Comparison of ENCODE assay signal across 22 mouse cellular contexts in genomic region chr16:45057922-45058321, GRCm38 (mm10). TPM values are rescaled to one million over a fixed set of nuclear protein-coding genes. Genes with fewer than 3 reads are reported as not detected.
DNase-seq lines count a peak whose midpoint lies in the region; ATAC-seq and TF ChIP-seq lines count a peak whose summit lies in the region.
"Had no signal": no experiment of that assay in that cellular context is flagged by ENCODE, and none has a peak within 500 bp of the region (broad histone marks: within the 10 kb centered on the region; RNA-seq: fewer than 3 reads in every experiment).

No protein-coding gene starts in this region.

- 0 out of 4 replicates have a peak overlapping the region, but pooled peaks of 1 of the 2 experiments have one; percentile 14 for H3K27ac ChIP-seq in heart, embryonic 14.5 days (replicated peaks in 1 of 2; ENCODE audit: control insufficient read depth in 1 of 2, insufficient read depth in 1 of 2, low read depth in 2 of 2, low read length in 2 of 2)
- H3K27ac ChIP-seq in intestine, embryonic 15.5 days, result 0 out of 2 replicates have a peak overlapping the region, but pooled peaks have one; percentile 27
- H3K27ac ChIP-seq in stomach, postnatal 0 days (replicated peaks), result peak overlapping the region; percentile 63
- H3K27ac ChIP-seq: embryonic facial prominence, embryonic 13.5 days; forebrain, embryonic 12.5 days; heart, adult 2 months; hindbrain, embryonic 15.5 days had no signal

- H3K27me3 ChIP-seq in heart, embryonic 14.5 days (ENCODE audit: control insufficient read depth, insufficient read depth, low read length), result no peaks in the 10 kb centered on the region
- H3K27me3 ChIP-seq in intestine, embryonic 15.5 days (replicated peaks), result no peaks in the 10 kb centered on the region
- no peaks in the 10 kb centered on the region for H3K27me3 ChIP-seq in stomach, postnatal 0 days (ENCODE audit: control insufficient read depth, insufficient read depth, low read length)
- H3K27me3 ChIP-seq: embryonic facial prominence, embryonic 13.5 days; forebrain, embryonic 12.5 days; heart, embryonic 12.5 days; hindbrain, embryonic 15.5 days; Patski had no signal

- peak overlapping the region; percentile 26; the same call in 1 of the 2 replicates for H3K4me2 ChIP-seq in heart, embryonic 14.5 days (ENCODE audit: low read length)
- no peak overlapping the region for H3K4me2 ChIP-seq in intestine, embryonic 15.5 days (replicated peaks)
- no peak overlapping the region for H3K4me2 ChIP-seq in stomach, postnatal 0 days (replicated peaks; ENCODE audit: low read depth)
- H3K4me2 ChIP-seq: embryonic facial prominence, embryonic 13.5 days; forebrain, embryonic 12.5 days; heart, embryonic 12.5 days; hindbrain, embryonic 15.5 days had no signal

- peak; percentile 57 for TF ChIP-seq EP300 in stomach, postnatal 0 days (optimal IDR thresholded peaks at IDR 0.05)

- TF ChIP-seq CTCF in stomach, postnatal 0 days (IDR thresholded peaks at IDR 0.05; ENCODE audit: low read depth), result no peak

- no peak overlapping the region for H3K4me3 ChIP-seq in heart, embryonic 14.5 days (ENCODE audit: control insufficient read depth in 1 of 2, insufficient read depth in 1 of 2, low read depth in 1 of 2, low read length in 2 of 2)
- no peak overlapping the region for H3K4me3 ChIP-seq in intestine, embryonic 15.5 days (replicated peaks)
- H3K4me3 ChIP-seq in stomach, postnatal 0 days (ENCODE audit: low read depth, low read length), result no peak overlapping the region
- H3K4me3 ChIP-seq: embryonic facial prominence, embryonic 13.5 days; forebrain, embryonic 12.5 days; heart, adult 2 months; heart, embryonic 12.5 days; hindbrain, embryonic 15.5 days had no signal

- intact Hi-C loops in left cerebral cortex, postnatal 10 days (cut with DNase I), result no loop called here

- peaks cover 2 to 11% of the 10 kb centered on the region in 2 experiments; a peak in 1 of 4 replicates for H3K4me1 ChIP-seq in heart, embryonic 14.5 days (ENCODE audit: control insufficient read depth in 2 of 2, insufficient read depth in 2 of 2, low read length in 2 of 2)
- no peaks in the 10 kb centered on the region for H3K4me1 ChIP-seq in intestine, embryonic 15.5 days (replicated peaks)
- H3K4me1 ChIP-seq in stomach, postnatal 0 days (replicated peaks; ENCODE audit: control insufficient read depth, insufficient read depth), result no peaks in the 10 kb centered on the region
- H3K4me1 ChIP-seq: embryonic facial prominence, embryonic 13.5 days; forebrain, embryonic 12.5 days; hindbrain, embryonic 15.5 days had no signal

- no peaks in the 10 kb centered on the region for H3K36me3 ChIP-seq in heart, embryonic 14.5 days (ENCODE audit: control insufficient read depth, insufficient read depth, low read length)
- no peaks in the 10 kb centered on the region for H3K36me3 ChIP-seq in intestine, embryonic 15.5 days
- no peaks in the 10 kb centered on the region for H3K36me3 ChIP-seq in stomach, postnatal 0 days (ENCODE audit: control insufficient read depth, insufficient read depth, low read length)
- H3K36me3 ChIP-seq: embryonic facial prominence, embryonic 13.5 days; forebrain, embryonic 12.5 days; heart, embryonic 12.5 days; hindbrain, embryonic 15.5 days had no signal

- WGBS in heart, embryonic 14.5 days, result 47% methylated on average over 4 of the region's 4 CpGs
- 55% methylated on average over 4 of the region's 4 CpGs for WGBS in intestine, embryonic 15.5 days
- 59% methylated on average over 4 of the region's 4 CpGs for WGBS in stomach, postnatal 0 days

- ATAC-seq in heart, embryonic 14.5 days (ENCODE audit: insufficient number of reproducible peaks, insufficient read depth, low FRiP score, low read depth), result no peak
- ATAC-seq in intestine, embryonic 15.5 days, result no peak
- ATAC-seq in stomach, postnatal 0 days (ENCODE audit: low FRiP score, low TSS enrichment), result peak; percentile 38; the same call in 1 of the 2 replicates
- ATAC-seq: activated CD4-positive, CD25-positive, alpha-beta regulatory T cell, adult 4 months; forebrain, embryonic 16.5 days; Patski had no signal

- H3K9me3 ChIP-seq in heart, embryonic 14.5 days (ENCODE audit: control insufficient read depth, low read length), result no peaks in the 10 kb centered on the region
- H3K9me3 ChIP-seq in intestine, embryonic 15.5 days, result no peaks in the 10 kb centered on the region
- no peaks in the 10 kb centered on the region for H3K9me3 ChIP-seq in stomach, postnatal 0 days (ENCODE audit: control insufficient read depth, low read length)
- H3K9me3 ChIP-seq: embryonic facial prominence, embryonic 13.5 days; forebrain, embryonic 12.5 days; heart, embryonic 12.5 days; hindbrain, embryonic 15.5 days had no signal

- H3K9ac ChIP-seq in heart, embryonic 14.5 days (ENCODE audit: low read length), result no peak overlapping the region
- no peak overlapping the region for H3K9ac ChIP-seq in intestine, embryonic 15.5 days
- H3K9ac ChIP-seq in stomach, postnatal 0 days (ENCODE audit: low read length), result no peak overlapping the region
- H3K9ac ChIP-seq: embryonic facial prominence, embryonic 13.5 days; forebrain, embryonic 12.5 days; heart, embryonic 12.5 days; hindbrain, embryonic 15.5 days had no signal

- no peak for DNase-seq in heart, adult 8-10 months (ENCODE audit: low spot score)
- peak; percentile 10 for DNase-seq in 416B (ENCODE audit: low read depth)
- DNase-seq in stomach, postnatal 0 days (ENCODE audit: low spot score), result no peak
- DNase-seq in kidney, postnatal 10 days, result no peak
- no peak for DNase-seq in left cerebral cortex, postnatal 10 days (ENCODE audit: extremely low spot score in 1 of 2, low spot score in 2 of 2)
- DNase-seq: adrenal gland, postnatal 14 days; cerebellum, adult 11-12 months; cerebellum, adult 9-10 months; cerebellum, postnatal 25 days; gastrocnemius, postnatal 10 days; heart, adult 2 months; heart, postnatal 14 days had no signal

RNA-seq across cellular contexts. Expression of gene Ccdc80, which starts 35.3 kb away (rescaled TPM):
- polyA plus RNA-seq in heart, embryonic 14.5 days (2014; fragmentation: Nextera tagmentation; extraction: Ambion mirVana), result 88.5 and 96.2 TPM in 2 replicates
- 10 to 100 TPM; 41.6 to 54.5 (median 48.7) TPM for total RNA-seq in heart, adult 8-10 months (2022)
- polyA plus RNA-seq in intestine, embryonic 15.5 days (2015; fragmentation: Nextera tagmentation; extraction: Ambion mirVana), result 71.8 and 81.4 TPM in 2 replicates
- polyA plus RNA-seq in stomach, postnatal 0 days (2015; fragmentation: Nextera tagmentation; extraction: Ambion mirVana), result 51.9 and 56.1 TPM in 2 replicates
- total RNA-seq in left cerebral cortex, postnatal 10 days (2021), result 10 to 100 TPM in 1 of 2 experiments, 1 to 10 TPM in 1; 9.6 to 11.7 TPM
- total RNA-seq: MEL had no signal
